Mouse (Mus musculus) kidney, adult 2 months (tissue): ENCODE measurements around the gene Slc39a11.

Experiments used
- CTCF ChIP-seq: fragments of 200-500 bp; conservative IDR thresholded peaks from 2 replicates; pipeline ENCODE4 v1.5.1; 2011; ENCODE audit warnings: low read depth, mild to moderate bottlenecking, control low read depth, low read length, moderate library complexity, mixed read lengths; ENCODE audit not compliant: insufficient read depth, insufficient read length
- POLR2A ChIP-seq: fragments of 200-500 bp; IDR thresholded peaks from one replicate; pipeline ENCODE4 v1.6.1; 2011; ENCODE audit warnings: low read depth, low read length, control low read depth

DNA sequence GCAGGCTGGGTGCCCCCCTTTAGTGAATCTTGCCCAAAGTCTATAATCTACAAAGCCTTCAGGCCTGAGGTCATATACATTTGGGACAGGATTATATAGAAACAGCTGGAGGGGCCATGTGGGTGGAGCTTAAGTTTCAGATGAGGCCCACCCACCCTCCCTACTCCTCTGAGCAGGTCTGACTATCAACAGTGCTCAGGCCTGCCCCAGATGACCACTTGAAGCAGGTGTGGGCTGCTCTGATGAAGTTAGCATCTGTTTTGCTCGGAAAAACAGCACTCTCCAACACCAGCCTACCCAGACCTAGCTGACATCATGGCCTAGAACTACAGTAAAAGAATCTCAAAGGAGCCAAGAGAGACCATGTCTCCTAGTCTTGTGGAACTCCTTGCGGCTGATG is 189.8 kb downstream of the Slc39a11 start:
- TF ChIP-seq CTCF: no peak
- no peak for TF ChIP-seq POLR2A
